Mouse (Mus musculus) forebrain, embryonic 14.5 days (tissue): ENCODE data around the gene Gm21863. TPM values are rescaled to one million over a fixed set of nuclear protein-coding genes. Genes with fewer than 3 reads are reported as not detected.
A peak's percentile ranks its signal among the peaks of the same experiment; 100 is the strongest.
"Not testable (repeated sequence)": the region's sequence is repeated elsewhere in the genome, so short reads cannot be mapped to it uniquely, and the experiment has no call there.

Source experiments
- ATAC-seq: fragments of 200-750 bp; cut with Nextera tagmentation; 2 replicates; pipeline ENCODE4 v1.8.0; 2017; ENCODE audit warnings: mild to moderate bottlenecking, moderate library complexity
- DNase-seq: peaks from one replicate; pipeline ENCODE4 v3.0.0-alpha.2; 2015; ENCODE audit warnings: low spot score
- H3K27ac ChIP-seq: fragments of 300-500 bp; sonication (generic); 2 replicates; pipeline ENCODE4 v1.5.1; 2014; ENCODE audit warnings: low read depth, mild to moderate bottlenecking, control low read depth, low read length, moderate library complexity
- H3K27me3 ChIP-seq: fragments of 300-500 bp; sonication (generic); replicated peaks from 2 replicates; pipeline ENCODE4 v1.6.1; 2014; ENCODE audit warnings: low read length, control low read depth, mixed read lengths; ENCODE audit not compliant: control insufficient read depth, insufficient read depth
- H3K36me3 ChIP-seq: fragments of 300-500 bp; sonication (generic); 2 replicates; pipeline ENCODE4 v1.6.1; 2014; ENCODE audit warnings: low read length, control low read depth; ENCODE audit not compliant: control insufficient read depth, insufficient read depth
- H3K4me1 ChIP-seq: fragments of 300-500 bp; sonication (generic); 2 replicates; pipeline ENCODE4 v1.6.1; 2014; ENCODE audit warnings: antibody characterized with exemption, low read length, control low read depth; ENCODE audit not compliant: control insufficient read depth, insufficient read depth
- H3K4me2 ChIP-seq: fragments of 300-500 bp; sonication (generic); 2 replicates; pipeline ENCODE4 v1.6.1; 2014; ENCODE audit warnings: mild to moderate bottlenecking, control low read depth, low read length
- H3K4me3 ChIP-seq: fragments of 300-500 bp; sonication (generic); 2 replicates; pipeline ENCODE4 v1.5.1; 2014; ENCODE audit warnings: low read depth, low read length, control low read depth
- H3K9ac ChIP-seq: fragments of 300-500 bp; sonication (generic); 2 replicates; pipeline ENCODE4 v1.6.1; 2014; ENCODE audit warnings: mild to moderate bottlenecking, low read length, control low read depth, moderate library complexity
- H3K9me3 ChIP-seq: fragments of 300-500 bp; sonication (generic); replicated peaks from 2 replicates; pipeline ENCODE4 v1.6.1; 2016; ENCODE audit warnings: low read length, control low read depth, mixed read lengths; ENCODE audit not compliant: control insufficient read depth
- WGBS: fragments of 180-500 bp; shearing (Covaris S2); extraction: QIAGEN DNeasy Blood & Tissue Kit; methylation state at CpG from one replicate; pipeline ENCODE4 v1.1.7; 2014; 5-methylcytosine and 5-hydroxymethylcytosine counted together
- polyA plus RNA-seq: library from polyadenylated mRNA; unstranded; fragments of >200 nt; fragmentation: Nextera tagmentation; extraction: Ambion mirVana; gene quantifications from 2 replicates; pipeline ENCODE4 v1.2.1, GENCODE M21; 2014

Gm21863 gene
- polyA plus RNA-seq, result not detected in 2 replicates

- not testable (repeated sequence) for H3K4me1 ChIP-seq, H3K36me3 ChIP-seq, H3K27me3 ChIP-seq, DNase-seq, H3K4me2 ChIP-seq, H3K9ac ChIP-seq, H3K4me3 ChIP-seq, H3K27ac ChIP-seq, H3K9me3 ChIP-seq
- 21% methylated on average over 49 of the region's 75 CpGs for WGBS
- ATAC-seq, result peak; percentile 72; the same call in 1 of the 2 replicates
Observed at GRCm38 (mm10) chr12:19953869-19954555, at the start of gene Gm21863. Gene Gm21863 (plus strand): TSS chr12:19954505.

- ATAC-seq, H3K27ac ChIP-seq, H3K4me2 ChIP-seq, H3K9ac ChIP-seq, H3K27me3 ChIP-seq, H3K9me3 ChIP-seq, DNase-seq, H3K4me1 ChIP-seq, H3K36me3 ChIP-seq, H3K4me3 ChIP-seq: not testable (repeated sequence)
- 37% methylated on average over 4 of the region's 4 CpGs for WGBS
Observed at GRCm38 (mm10) chr12:19928049-19928448, 26.3 kb upstream of the Gm21863 start.
